Mouse (Mus musculus) myocyte (in vitro differentiated cells): ENCODE data around the gene Hes2.

Experiments
- CEBPB ChIP-seq: IDR thresholded peaks from 2 replicates; pipeline ENCODE4 v1.6.1; 2011; ENCODE audit warnings: mild to moderate bottlenecking, moderate library complexity; ENCODE audit not compliant: poor library complexity, insufficient read depth, severe bottlenecking
- E2F4 ChIP-seq: IDR thresholded peaks from one replicate; pipeline ENCODE4 v1.6.1; 2011; ENCODE audit warnings: mild to moderate bottlenecking, control low read depth, moderate library complexity; ENCODE audit not compliant: insufficient read depth
- MAX ChIP-seq: IDR thresholded peaks from one replicate; pipeline ENCODE4 v1.6.1; 2011; ENCODE audit warnings: low read depth, mild to moderate bottlenecking, control low read depth
- MYOD1 ChIP-seq, 3 experiments: IDR thresholded peaks; one replicate each; pipeline ENCODE4 v1.6.1; 2011; ENCODE audit warnings: control low read depth in 2 of 3, low read depth in 2 of 3, mild to moderate bottlenecking in 2 of 3, moderate library complexity in 1 of 3; ENCODE audit not compliant: insufficient read length in 2 of 3, control insufficient read depth in 1 of 3
- MYOG ChIP-seq, 3 experiments: IDR thresholded peaks; one replicate each; pipeline ENCODE4 v1.6.1; 2011; ENCODE audit warnings: control low read depth in 2 of 3, low read depth in 2 of 3, mild to moderate bottlenecking in 2 of 3; ENCODE audit not compliant: insufficient read length in 2 of 3, control insufficient read depth in 1 of 3, insufficient read depth in 1 of 3
- POLR2A ChIP-seq: IDR thresholded peaks from one replicate; pipeline ENCODE4 v1.6.1; 2011; ENCODE audit warnings: low read depth, mild to moderate bottlenecking, control low read depth, moderate library complexity; ENCODE audit not compliant: insufficient read length
- POLR2AphosphoS2 ChIP-seq: IDR thresholded peaks from one replicate; pipeline ENCODE4 v1.6.1; 2011; ENCODE audit warnings: low read depth, control low read depth; ENCODE audit not compliant: insufficient read length
- REST ChIP-seq: IDR thresholded peaks from one replicate; pipeline ENCODE4 v1.6.1; 2011; ENCODE audit warnings: mild to moderate bottlenecking, control low read depth, moderate library complexity; ENCODE audit not compliant: insufficient read depth, insufficient read length
- TCF12 ChIP-seq: IDR thresholded peaks from one replicate; pipeline ENCODE4 v1.6.1; 2011; ENCODE audit warnings: mild to moderate bottlenecking, control low read depth; ENCODE audit not compliant: poor library complexity, insufficient read depth, severe bottlenecking
- TCF3 ChIP-seq: IDR thresholded peaks from one replicate; pipeline ENCODE4 v1.6.1; 2011; ENCODE audit warnings: low read depth, control low read depth; ENCODE audit not compliant: insufficient read length

DNA sequence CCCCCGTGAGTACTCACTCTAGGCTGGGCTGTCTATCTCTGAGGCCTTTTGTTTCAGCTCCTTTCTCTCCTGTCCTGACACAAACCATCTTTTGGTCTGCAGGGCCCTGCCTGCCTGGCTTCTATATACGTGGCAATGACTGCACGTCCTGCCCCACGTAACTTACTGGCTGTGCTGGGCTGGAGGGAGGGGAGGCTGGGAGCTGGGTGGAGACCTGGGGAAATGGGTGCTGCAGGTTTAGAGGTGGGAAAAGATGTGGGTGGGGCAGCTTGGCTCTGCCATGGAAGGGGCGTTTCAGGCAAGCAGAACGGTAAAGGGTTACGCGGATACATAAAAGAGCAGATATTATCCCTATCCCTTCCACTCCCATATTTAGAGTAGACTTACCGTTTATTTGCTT is 41.1 kb upstream of the Hes2 start:
- no peak for TF ChIP-seq MYOD1 (IDR thresholded peaks at IDR 0.05; ENCODE audit: control insufficient read depth in 1 of 3, insufficient read length in 2 of 3, low read depth in 2 of 3)
- TF ChIP-seq POLR2AphosphoS2, result no peak
- no peak for TF ChIP-seq TCF12
- no peak for TF ChIP-seq MAX
- no peak for TF ChIP-seq POLR2A
- TF ChIP-seq REST, result no peak
- no peak for TF ChIP-seq TCF3
- TF ChIP-seq E2F4, result no peak
- TF ChIP-seq MYOG (IDR thresholded peaks at IDR 0.05; ENCODE audit: control insufficient read depth in 1 of 3, insufficient read depth in 1 of 3, insufficient read length in 2 of 3, low read depth in 2 of 3), result no peak
- TF ChIP-seq CEBPB, result no peak
